Mouse (Mus musculus): ENCODE data around the gene Urb1. TPM values are rescaled to one million over a fixed set of nuclear protein-coding genes. Genes with fewer than 3 reads are reported as not detected.

Urb1 gene
- polyA plus RNA-seq, 1 experiment: 0.95 TPM

DNA sequence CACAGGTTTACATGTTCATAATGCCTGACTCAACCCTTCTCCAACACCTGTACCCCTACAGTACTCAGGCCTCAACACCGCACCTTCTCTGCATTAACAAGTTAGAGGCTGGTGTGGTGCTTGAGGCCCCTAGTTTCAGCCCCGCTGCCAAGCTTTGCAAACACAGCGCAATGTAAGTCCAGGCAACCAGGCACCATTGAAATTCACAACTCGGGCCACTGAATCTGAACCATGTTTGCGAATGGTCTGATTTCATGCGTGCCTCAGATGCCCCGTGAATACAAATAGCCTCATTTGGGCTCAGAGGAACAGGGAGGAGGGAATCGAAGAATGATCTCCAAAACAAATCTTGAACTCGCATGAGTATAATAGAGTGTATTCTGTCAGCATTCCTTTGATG is 32.0 kb upstream of the Urb1 start:
- no peak for TF ChIP-seq GATA1 (IDR thresholded peaks at IDR 0.05; ENCODE audit: borderline replicate concordance, low read length)
- no peak for TF ChIP-seq FLI1 (IDR thresholded peaks at IDR 0.05; ENCODE audit: low read length)
- H3K27me3 ChIP-seq (replicated peaks): peaks cover 42% of the 10 kb centered on the region

DNA sequence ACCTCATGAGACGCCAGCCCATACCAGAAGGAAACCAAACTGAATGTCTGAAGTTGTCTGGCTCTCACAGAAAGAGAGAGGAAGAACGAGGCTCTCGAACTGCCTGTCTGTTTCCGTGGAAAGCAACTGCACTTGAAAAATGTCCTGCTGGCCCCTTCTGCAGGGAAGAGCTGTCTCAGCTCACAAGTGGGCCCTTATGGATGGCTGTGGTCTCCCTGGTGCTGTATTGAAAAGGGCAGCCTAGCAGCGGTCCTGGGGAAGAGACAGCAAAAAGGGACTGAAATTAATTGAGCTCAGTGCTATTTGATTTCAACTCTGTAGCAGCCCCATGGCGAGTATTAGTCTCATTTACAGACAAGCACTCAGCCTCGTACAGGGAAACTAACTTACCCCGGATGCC is 27.2 kb upstream of the Urb1 start:
- TF ChIP-seq FLI1 (IDR thresholded peaks at IDR 0.05; ENCODE audit: low read length): no peak
- no peak for TF ChIP-seq GATA1 (IDR thresholded peaks at IDR 0.05; ENCODE audit: borderline replicate concordance, low read length)
- Histone ChIP-seq H3K4me3 (replicated peaks) (no peak overlapping the region), H3K27me3 (replicated peaks) (peaks cover 67% of the 10 kb centered on the region), H3K9me3 (no peaks in the 10 kb centered on the region), H3K4me1 (peaks cover 3% of the 10 kb centered on the region; the same call in 1 of the 2 replicates), H3K36me3 (replicated peaks; ENCODE audit: low read length) (no peaks in the 10 kb centered on the region)

More for the DNA sequence above, 32.0 kb upstream of the Urb1 start:
- no peaks in the 10 kb centered on the region for H3K9me3 ChIP-seq
- no peak overlapping the region for H3K4me3 ChIP-seq (replicated peaks)
- peaks cover 3% of the 10 kb centered on the region; the same call in 1 of the 2 replicates for H3K4me1 ChIP-seq
- no peaks in the 10 kb centered on the region for H3K36me3 ChIP-seq (replicated peaks; ENCODE audit: low read length)

DNA sequence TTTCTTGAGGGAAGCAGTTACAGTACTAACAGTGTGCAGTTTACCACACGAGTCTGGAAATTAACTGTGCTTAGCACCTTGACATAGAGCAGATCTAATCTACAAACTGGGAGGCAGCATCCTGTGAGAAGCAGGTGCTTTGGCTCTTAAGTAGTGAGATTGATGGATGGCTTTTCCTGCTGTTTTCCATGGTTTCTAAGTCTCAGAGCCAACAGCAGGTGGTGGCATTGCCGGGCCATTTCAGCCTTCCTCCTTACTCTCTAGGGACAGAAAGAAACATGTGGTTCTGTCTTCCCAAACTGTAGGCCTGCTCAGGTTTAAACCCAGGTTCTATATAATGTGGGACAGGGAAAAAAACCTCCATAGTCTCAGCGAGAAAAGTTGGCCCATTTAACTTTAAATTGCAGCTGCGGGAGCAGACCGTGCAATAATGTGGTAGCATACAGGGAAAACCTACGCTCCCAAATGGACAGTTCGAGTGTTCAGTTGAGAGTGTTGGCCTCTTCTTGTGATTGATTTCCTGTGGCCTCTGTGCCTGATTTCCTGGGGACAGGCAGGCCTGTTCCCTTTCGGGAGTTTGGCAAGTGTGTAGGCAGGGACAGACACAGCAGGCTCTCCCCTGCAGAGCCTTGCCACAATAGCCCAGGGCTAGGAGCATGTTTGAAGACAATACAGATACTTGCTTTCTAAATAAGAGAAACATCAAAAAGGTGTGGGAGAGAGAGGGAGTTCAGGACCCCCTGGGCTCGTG is 23.0 kb upstream of the Urb1 start:
- Histone ChIP-seq H3K9me3 (peaks cover 6% of the 10 kb centered on the region), H3K36me3 (replicated peaks; ENCODE audit: low read length) (no peaks in the 10 kb centered on the region), H3K4me3 (replicated peaks) (no peak overlapping the region), H3K27me3 (replicated peaks) (peaks cover 89% of the 10 kb centered on the region), H3K4me1 (peaks cover 24% of the 10 kb centered on the region)
- TF ChIP-seq FLI1 (IDR thresholded peaks at IDR 0.05; ENCODE audit: low read length): no peak

DNA sequence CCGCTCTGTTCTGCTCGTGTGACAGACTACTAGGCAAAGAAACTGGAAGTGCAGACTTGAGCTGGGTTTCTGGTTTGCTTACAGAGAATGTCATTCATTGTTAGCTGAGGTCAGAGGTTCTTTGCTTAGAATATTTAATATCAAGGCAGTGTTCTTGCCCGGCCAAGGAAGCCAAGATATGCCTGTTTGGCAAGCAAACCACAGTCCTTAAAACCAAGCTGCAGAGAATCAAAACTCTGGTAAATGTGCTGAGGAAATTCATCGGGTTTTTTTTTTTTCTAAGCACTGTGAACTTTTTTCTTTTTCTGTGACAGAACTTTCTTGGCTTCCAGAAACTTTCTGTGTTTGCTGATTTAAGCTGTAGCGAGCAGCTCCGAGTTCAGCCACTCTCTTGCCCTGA is 22.3 kb upstream of the Urb1 start:
- Histone ChIP-seq H3K4me1 (peaks cover 23% of the 10 kb centered on the region), H3K9me3 (peaks cover 6% of the 10 kb centered on the region), H3K27me3 (replicated peaks) (peaks cover 89% of the 10 kb centered on the region), H3K36me3 (replicated peaks; ENCODE audit: low read length) (no peaks in the 10 kb centered on the region), H3K4me3 (replicated peaks) (no peak overlapping the region)
- TF ChIP-seq FLI1 (IDR thresholded peaks at IDR 0.05; ENCODE audit: low read length): no peak
- no peak for TF ChIP-seq GATA1 (IDR thresholded peaks at IDR 0.05; ENCODE audit: borderline replicate concordance, low read length)

DNA sequence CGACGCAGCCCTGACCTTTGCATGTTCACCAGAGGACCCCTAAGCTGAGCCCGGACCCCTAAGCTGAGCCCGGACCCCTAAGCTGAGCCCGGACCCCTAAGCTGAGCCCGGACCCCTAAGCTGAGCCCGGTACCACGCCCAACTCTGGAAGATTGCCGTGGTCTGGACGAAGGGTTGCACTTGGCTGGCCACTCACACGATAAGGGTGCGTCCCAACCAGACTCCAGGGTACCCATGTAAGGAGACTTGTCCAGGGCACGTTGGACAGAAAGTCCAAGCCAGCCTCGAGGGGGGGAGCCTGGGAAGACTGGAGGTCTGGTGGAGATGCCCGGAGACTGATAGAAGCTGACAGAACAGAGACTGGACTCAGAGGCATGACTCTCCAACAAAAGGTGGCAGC is 21.5 kb upstream of the Urb1 start:
- Histone ChIP-seq H3K36me3 (replicated peaks; ENCODE audit: low read length) (no peaks in the 10 kb centered on the region), H3K4me1 (peaks cover 23% of the 10 kb centered on the region), H3K4me3 (replicated peaks) (no peak overlapping the region), H3K27me3 (replicated peaks) (peaks cover 83% of the 10 kb centered on the region), H3K9me3 (peaks cover 6% of the 10 kb centered on the region)
- TF ChIP-seq FLI1 (IDR thresholded peaks at IDR 0.05; ENCODE audit: low read length) (no peak), GATA1 (IDR thresholded peaks at IDR 0.05; ENCODE audit: borderline replicate concordance, low read length) (no peak)

DNA sequence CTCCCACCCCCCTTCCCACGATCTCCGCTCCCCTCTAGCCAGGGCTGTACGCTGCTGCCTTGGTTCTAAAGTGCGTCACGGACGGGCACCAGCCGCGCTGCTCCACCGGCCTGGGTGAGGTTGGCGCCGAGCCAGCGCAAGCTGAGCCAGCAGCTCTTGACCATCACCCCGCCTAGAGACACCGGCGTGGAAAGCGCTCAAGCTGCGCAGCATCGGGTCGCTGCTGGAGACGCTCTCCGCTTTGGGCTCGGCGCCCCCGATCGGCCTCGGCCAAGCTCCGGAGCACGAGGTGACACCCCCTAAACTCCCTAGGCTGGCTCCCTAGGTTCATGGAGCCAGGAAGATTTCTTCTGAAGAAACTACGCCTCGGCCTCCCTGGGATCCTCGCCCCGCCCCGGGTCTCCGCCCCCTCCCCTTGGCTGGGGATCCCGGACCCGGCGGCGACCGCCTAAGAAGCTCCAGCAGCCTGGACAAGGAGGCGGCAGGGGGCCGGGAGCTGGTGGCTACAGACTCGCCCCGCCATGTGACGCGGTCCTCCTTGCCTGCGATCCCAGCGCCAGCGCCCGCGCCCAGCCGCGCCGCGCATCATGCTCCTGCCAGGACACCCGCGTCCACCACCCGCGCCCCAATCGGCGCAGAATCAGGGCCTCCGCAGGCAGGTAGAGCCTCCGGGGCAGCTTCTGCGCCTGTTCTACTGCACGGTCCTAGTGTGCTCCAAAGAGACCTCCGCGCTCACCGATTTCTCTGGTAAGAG is 20.6 kb upstream of the Urb1 start:
- H3K9me3 ChIP-seq: peaks cover 6% of the 10 kb centered on the region
- H3K36me3 ChIP-seq (replicated peaks; ENCODE audit: low read length): no peaks in the 10 kb centered on the region
- TF ChIP-seq GATA1 (IDR thresholded peaks at IDR 0.05; ENCODE audit: borderline replicate concordance, low read length): no peak
- TF ChIP-seq FLI1 (IDR thresholded peaks at IDR 0.05; ENCODE audit: low read length): no peak
- H3K4me1 ChIP-seq: peaks cover 25% of the 10 kb centered on the region
- peak overlapping the region; percentile 92 for H3K4me3 ChIP-seq (replicated peaks)
- H3K27me3 ChIP-seq (replicated peaks): peaks cover 81% of the 10 kb centered on the region

DNA sequence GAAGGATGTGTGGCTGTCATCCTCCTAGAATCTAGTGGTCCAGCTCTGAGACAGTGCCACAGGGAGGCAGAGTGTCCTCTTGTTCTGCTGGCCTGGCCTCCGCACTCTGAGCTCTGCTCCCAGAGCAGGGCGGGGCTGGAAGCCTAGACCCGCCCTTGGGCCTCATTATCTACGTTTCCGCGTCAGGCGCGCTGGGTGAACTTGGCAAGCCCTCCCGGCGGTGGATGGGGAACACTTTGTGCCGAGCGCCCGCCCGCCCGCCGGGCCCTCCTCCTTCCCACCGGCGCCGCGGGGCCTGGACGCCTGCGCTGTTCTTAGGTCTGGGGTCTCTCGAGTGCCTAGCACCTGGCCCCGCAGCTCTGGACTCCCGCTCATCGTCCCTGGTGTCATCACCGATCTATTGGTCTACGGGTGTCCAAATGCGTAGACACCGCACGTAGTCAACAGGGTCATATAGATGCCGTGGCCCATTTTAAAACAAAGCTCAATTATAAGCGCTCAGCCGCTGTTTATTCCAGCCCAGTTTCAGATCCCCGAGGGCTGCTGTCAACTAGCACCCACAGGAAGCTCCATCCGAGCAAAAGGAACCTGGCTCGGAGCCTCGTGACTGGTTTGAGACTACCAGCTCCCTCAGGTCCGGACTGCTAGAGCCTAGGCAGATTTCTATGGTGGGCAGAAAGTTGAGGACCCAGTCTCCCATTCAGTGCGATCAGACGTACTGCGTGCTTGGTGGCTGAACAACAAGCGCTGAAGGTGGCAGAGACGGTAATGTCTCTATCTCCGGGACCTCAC is 19.9 kb upstream of the Urb1 start:
- H3K4me3 ChIP-seq (replicated peaks): peak overlapping the region; percentile 92
- H3K4me1 ChIP-seq: peaks cover 27% of the 10 kb centered on the region
- peaks cover 6% of the 10 kb centered on the region for H3K9me3 ChIP-seq
- H3K27me3 ChIP-seq (replicated peaks): peaks cover 81% of the 10 kb centered on the region
- TF ChIP-seq FLI1 (IDR thresholded peaks at IDR 0.05; ENCODE audit: low read length): no peak
- TF ChIP-seq GATA1 (IDR thresholded peaks at IDR 0.05; ENCODE audit: borderline replicate concordance, low read length): no peak
- H3K36me3 ChIP-seq (replicated peaks; ENCODE audit: low read length): no peaks in the 10 kb centered on the region

DNA sequence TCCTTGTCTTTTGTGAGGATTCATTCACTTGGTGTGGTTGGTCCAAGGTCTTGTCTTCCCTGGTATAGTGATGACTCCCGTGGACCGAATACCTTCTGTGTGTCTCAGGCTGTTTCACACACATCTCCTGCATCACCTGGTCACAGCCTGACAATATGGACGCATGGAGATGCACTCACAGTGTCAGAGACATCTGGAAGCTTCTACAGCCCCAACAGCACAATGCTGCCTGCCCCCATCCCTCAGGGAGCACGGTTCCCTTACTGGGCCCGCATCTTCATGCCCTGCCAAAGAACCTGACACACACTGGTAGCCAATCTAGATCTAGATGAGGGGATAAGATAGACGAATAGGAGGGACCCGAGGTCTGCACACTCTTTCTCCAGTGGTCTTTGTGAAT is 18.9 kb upstream of the Urb1 start:
- TF ChIP-seq FLI1 (IDR thresholded peaks at IDR 0.05; ENCODE audit: low read length) (no peak), GATA1 (IDR thresholded peaks at IDR 0.05; ENCODE audit: borderline replicate concordance, low read length) (no peak)
- H3K4me1 ChIP-seq: peaks cover 27% of the 10 kb centered on the region
- no peaks in the 10 kb centered on the region for H3K36me3 ChIP-seq (replicated peaks; ENCODE audit: low read length)
- H3K4me3 ChIP-seq (replicated peaks): no peak overlapping the region
- H3K9me3 ChIP-seq: peaks cover 6% of the 10 kb centered on the region
- H3K27me3 ChIP-seq (replicated peaks): peaks cover 78% of the 10 kb centered on the region

DNA sequence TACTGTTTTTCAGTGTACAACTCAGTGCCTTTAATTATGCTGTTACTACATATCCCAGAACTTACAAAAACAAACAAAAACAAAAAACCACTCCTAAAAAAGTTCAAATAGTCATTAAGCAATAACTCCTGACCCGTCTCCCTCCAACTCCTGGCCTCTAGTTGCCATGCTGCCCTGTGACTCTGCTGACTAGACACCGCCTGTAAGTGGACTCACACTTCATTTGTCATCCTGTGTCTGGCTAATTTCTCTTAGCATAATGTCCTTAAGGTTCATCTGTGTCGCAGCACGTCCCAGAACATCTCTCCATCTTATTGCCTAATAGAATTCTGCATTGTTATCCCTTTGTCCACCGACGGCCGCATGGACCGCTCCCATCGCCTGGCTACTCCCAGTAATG is 17.3 kb upstream of the Urb1 start:
- Histone ChIP-seq H3K4me1 (peaks cover 27% of the 10 kb centered on the region), H3K36me3 (replicated peaks; ENCODE audit: low read length) (no peaks in the 10 kb centered on the region), H3K4me3 (replicated peaks) (no peak overlapping the region), H3K9me3 (peaks cover 6% of the 10 kb centered on the region), H3K27me3 (replicated peaks) (peaks cover 71% of the 10 kb centered on the region)
- no peak for TF ChIP-seq GATA1 (IDR thresholded peaks at IDR 0.05; ENCODE audit: borderline replicate concordance, low read length)
- TF ChIP-seq FLI1 (IDR thresholded peaks at IDR 0.05; ENCODE audit: low read length): no peak

Measured in megakaryocyte, embryonic 14.5 days (primary cell).